Mouse (Mus musculus): ENCODE measurements around the gene Nudt14. TPM values are rescaled to one million over a fixed set of nuclear protein-coding genes. Genes with fewer than 3 reads are reported as not detected.
A peak's percentile ranks its signal among the peaks of the same experiment; 100 is the strongest.

Gene Nudt14
- total RNA-seq, 2 experiments from 2014 or later: 12.5 to 16.7 TPM

GRCm38 (mm10) chr12:112915587-112915986, 26.3 kb downstream of the Nudt14 start:
- intact Hi-C loops (cut with DNase I): no loop called here
- DNase-seq: no peak

GRCm38 (mm10) chr12:112914527-112914926, 27.4 kb downstream of the Nudt14 start:
- no peak for DNase-seq
- intact Hi-C loops (cut with DNase I): no loop called here

- intact Hi-C loops (cut with DNase I): no loop called here
- peak; percentile 66 for DNase-seq
Observed at GRCm38 (mm10) chr12:112912951-112913745, 28.8 kb downstream of the Nudt14 start.

- no peak for DNase-seq
- intact Hi-C loops (cut with DNase I): no loop called here
Observed at GRCm38 (mm10) chr12:112911701-112912100, 30.2 kb downstream of the Nudt14 start.

- intact Hi-C loops (cut with DNase I): no loop called here
- no peak for DNase-seq
Observed at GRCm38 (mm10) chr12:112908991-112909390, 32.9 kb downstream of the Nudt14 start.

GRCm38 (mm10) chr12:112905001-112905400, 36.9 kb downstream of the Nudt14 start:
- intact Hi-C loops (cut with DNase I): no loop called here
- no peak for DNase-seq

- peak; percentile 41 for DNase-seq
- intact Hi-C loops (cut with DNase I): no loop called here
Observed at GRCm38 (mm10) chr12:112903941-112904340, 38.0 kb downstream of the Nudt14 start.

GRCm38 (mm10) chr12:112900641-112901040, 41.3 kb downstream of the Nudt14 start:
- intact Hi-C loops (cut with DNase I): no loop called here
- no peak for DNase-seq

- no peak for DNase-seq
- intact Hi-C loops (cut with DNase I): no loop called here
Observed at GRCm38 (mm10) chr12:112898960-112899359, 43.0 kb downstream of the Nudt14 start.

- no peak for DNase-seq
- intact Hi-C loops (cut with DNase I): no loop called here
Observed at GRCm38 (mm10) chr12:112898351-112898750, 43.6 kb downstream of the Nudt14 start.

GRCm38 (mm10) chr12:112897522-112898212, 44.3 kb downstream of the Nudt14 start:
- intact Hi-C loops (cut with DNase I): no loop called here

GRCm38 (mm10) chr12:112894969-112895368, 47.0 kb downstream of the Nudt14 start:
- DNase-seq: no peak
- intact Hi-C loops (cut with DNase I): no loop called here

More at GRCm38 (mm10) chr12:112897522-112898212, 44.3 kb downstream of the Nudt14 start:
- peak; percentile 49 for DNase-seq

- intact Hi-C loops (cut with DNase I): no loop called here
- DNase-seq: no peak
Observed at GRCm38 (mm10) chr12:112894303-112894884, 47.5 kb downstream of the Nudt14 start.

GRCm38 (mm10) chr12:112885465-112885864, 56.5 kb downstream of the Nudt14 start:
- intact Hi-C loops (cut with DNase I): no loop called here
- DNase-seq: no peak

Small RNA genes within 50 kb of the gene (microRNA-seq; reads per million reads assigned to microRNA genes)
- gene Mir6941: 1.2 reads per million

Other genes starting within 250 kb of the Nudt14 start
- 100 to 1,000 TPM; 183 to 185 TPM for gene Cep170b, start 221.7 kb downstream of the Nudt14 start, total RNA-seq (2021)
- gene Pld4, start 181.5 kb downstream of the Nudt14 start, total RNA-seq (2021): 1 to 10 TPM; 6.2 to 6.6 TPM
- gene Ahnak2, start 139.5 kb downstream of the Nudt14 start, total RNA-seq (2021): 10 to 100 TPM; 28.1 to 28.2 TPM
- gene Clba1, start 133.2 kb downstream of the Nudt14 start, total RNA-seq (2021): 10 to 100 TPM; 15.0 to 15.8 TPM
- gene Cdca4, start 112.7 kb downstream of the Nudt14 start, total RNA-seq (2021): 10 to 100 TPM; 18.5 to 19.8 TPM
- gene Gpr132, start 73.9 kb downstream of the Nudt14 start, total RNA-seq (2021): not detected
- 10 to 100 TPM; 76.5 to 97.2 TPM for gene Jag2, start 12.3 kb downstream of the Nudt14 start, total RNA-seq (2021)
- 10 to 100 TPM; 53.6 to 59.2 TPM for gene Btbd6, start 34.4 kb upstream of the Nudt14 start, total RNA-seq (2021)
- 10 to 100 TPM; 64.5 to 67.2 TPM for gene Brf1, start 58.6 kb upstream of the Nudt14 start, total RNA-seq (2021)
- gene Pacs2, start 72.4 kb upstream of the Nudt14 start, total RNA-seq (2021): 100 to 1,000 TPM; 184 to 189 TPM
- gene Tex22, start 132.4 kb upstream of the Nudt14 start, total RNA-seq (2021): under 1 TPM; 0.40 to 0.74 TPM
- gene Mta1, start 156.2 kb upstream of the Nudt14 start, total RNA-seq (2021): 100 to 1,000 TPM; 103 to 105 TPM
- gene Crip2, start 198.1 kb upstream of the Nudt14 start, total RNA-seq (2021): 100 to 1,000 TPM; 306 to 334 TPM
- 10 to 100 TPM; 14.9 to 16.3 TPM for gene Crip1, start 204.2 kb upstream of the Nudt14 start, total RNA-seq (2021)
- gene Tedc1, start 214.3 kb upstream of the Nudt14 start, total RNA-seq (2021): 1 to 10 TPM; 5.6 to 5.7 TPM
- 10 to 100 TPM; 37.8 to 40.0 TPM for gene Tmem121, start 243.8 kb upstream of the Nudt14 start, total RNA-seq (2021)